Mouse (Mus musculus): ENCODE results near the gene Lacc1.

- no peak for TF ChIP-seq CTCF (IDR thresholded peaks at IDR 0.05; ENCODE audit: low read depth)
- no peak for TF ChIP-seq EP300 (IDR thresholded peaks at IDR 0.05; ENCODE audit: low read depth)
Observed at GRCm38 (mm10) chr14:76981176-76981575, 55.5 kb downstream of the Lacc1 start.
